Mouse (Mus musculus) lung, adult 2 months (tissue): ENCODE measurements at regions not wholly inside any gene's neighbourhood (a gene's known extent, or its start where the extent isn't known, plus 50 kb on each side); places are given as distances from the start of the nearest gene placed in this dataset.

Source experiments
- CTCF ChIP-seq: fragments of 200-500 bp; IDR thresholded peaks from 2 replicates; pipeline ENCODE4 v1.5.1; 2011; ENCODE audit warnings: mild to moderate bottlenecking, low read length, control low read depth; ENCODE audit not compliant: insufficient read depth
- POLR2A ChIP-seq: fragments of 200-500 bp; IDR thresholded peaks from 2 replicates; pipeline ENCODE4 v1.6.1; 2011; ENCODE audit warnings: low read depth, mild to moderate bottlenecking, control low read depth, low read length, borderline replicate concordance; ENCODE audit errors: extremely low read depth

DNA sequence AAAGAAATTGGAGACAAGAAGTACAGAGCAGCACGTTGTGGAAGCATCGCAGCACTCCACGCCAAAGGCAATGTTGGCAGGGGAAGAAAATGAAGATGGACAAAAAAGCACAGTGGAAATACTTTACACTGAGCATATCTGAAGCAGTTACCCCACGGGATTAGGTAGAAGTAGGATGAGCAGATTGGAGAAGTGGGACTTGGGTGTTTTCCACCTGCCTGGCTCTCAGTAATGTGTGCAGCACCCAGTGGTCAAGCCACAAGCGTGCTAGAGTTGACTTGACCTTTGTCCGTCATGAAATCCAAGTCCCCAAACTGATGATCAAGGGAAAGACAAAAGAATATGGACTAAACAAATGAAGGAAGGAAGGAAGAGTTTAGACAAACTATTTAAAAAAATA is 235.1 kb upstream of the Btg1 start:
- TF ChIP-seq CTCF (no peak), POLR2A (no peak)
